Mouse (Mus musculus): ENCODE results near the gene Rgs17.
"Not testable (repeated sequence)": the region's sequence is repeated elsewhere in the genome, so short reads cannot be mapped to it uniquely, and the experiment has no call there.

Rgs17 gene

GRCm38 (mm10) chr10:5922294-5922828 is at the start of gene Rgs17:
TSS of gene Rgs17 (minus strand) at chr10:5922400.
- in situ Hi-C loops (cut with MboI, MseI): no loop called here

GRCm38 (mm10) chr10:5967655-5968054 is 45.5 kb upstream of the Rgs17 start:
- in situ Hi-C loops (cut with MboI, MseI): no loop called here

- in situ Hi-C loops (cut with MboI, MseI): not testable (repeated sequence)
Measured at GRCm38 (mm10) chr10:5953787-5954186, 31.6 kb upstream of the Rgs17 start.

DNA sequence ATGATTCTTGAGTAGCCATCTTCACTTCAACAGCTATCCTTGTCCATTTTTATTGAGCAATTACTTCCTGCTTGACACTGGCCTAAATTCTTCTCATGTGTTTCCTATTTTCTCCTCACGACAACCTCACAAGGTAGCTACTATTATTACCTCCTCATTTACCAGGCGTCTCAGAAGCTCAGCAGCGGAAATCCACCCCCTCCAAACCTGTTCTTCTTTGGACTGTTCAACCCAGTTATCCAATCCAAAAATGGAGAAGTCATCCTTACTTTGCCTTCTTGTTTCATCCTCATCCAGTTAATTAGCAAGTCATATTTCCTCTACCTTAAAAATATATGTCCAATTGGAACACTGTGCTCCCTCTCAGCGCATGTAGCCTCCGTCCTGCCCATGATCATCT is 2.1 kb upstream of the Rgs17 start:
- in situ Hi-C loops (cut with MboI, MseI): no loop called here

DNA sequence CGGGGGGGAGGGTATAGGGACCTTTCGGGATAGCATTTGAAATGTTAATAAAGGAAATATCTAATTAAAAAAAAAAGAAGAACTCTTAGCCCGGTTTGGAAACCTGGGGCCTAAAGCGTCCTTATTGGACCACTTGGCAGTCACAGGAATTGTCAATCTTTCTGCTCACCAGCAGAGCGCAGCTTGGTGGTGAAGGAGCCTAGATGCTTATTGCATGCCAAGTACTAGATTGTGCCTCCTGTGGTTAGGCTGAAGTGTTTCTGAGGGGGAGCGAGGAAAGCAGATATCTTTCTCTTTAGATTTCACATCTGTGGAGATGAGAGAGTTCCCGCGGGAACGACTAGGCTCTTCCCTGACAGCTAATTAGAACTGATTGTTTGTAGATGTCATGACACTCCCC is 896 bp upstream of the Rgs17 start:
- in situ Hi-C loops (cut with MboI, MseI): no loop called here

- in situ Hi-C loops (cut with MboI, MseI): no loop called here
Measured at GRCm38 (mm10) chr10:5921771-5922170, 429 bp downstream of the Rgs17 start.

GRCm38 (mm10) chr10:5921031-5921551 is 1.1 kb downstream of the Rgs17 start:
- in situ Hi-C loops (cut with MboI, MseI): no loop called here

GRCm38 (mm10) chr10:5904399-5904798 is 17.8 kb downstream of the Rgs17 start:
- in situ Hi-C loops (cut with MboI, MseI): no loop called here

DNA sequence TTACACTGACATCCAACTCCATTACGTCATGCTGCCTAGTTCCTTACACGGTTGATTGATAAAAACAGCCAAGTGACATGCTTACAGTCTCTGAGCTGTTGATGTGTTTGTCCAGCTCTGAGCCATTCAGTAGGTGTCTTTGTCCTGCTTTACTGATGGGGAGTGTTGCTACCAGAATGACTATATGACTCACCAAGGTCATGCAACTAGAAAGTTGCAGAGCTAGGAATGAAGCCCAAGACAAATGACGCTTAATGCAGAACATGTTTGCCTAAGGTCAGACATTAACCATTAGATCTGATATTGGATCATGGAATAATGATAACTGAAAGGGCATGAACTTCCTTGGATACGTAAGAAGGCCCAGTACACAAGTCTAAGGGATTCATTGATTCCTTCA is 20.4 kb downstream of the Rgs17 start:
- in situ Hi-C loops (cut with MboI, MseI): no loop called here

DNA sequence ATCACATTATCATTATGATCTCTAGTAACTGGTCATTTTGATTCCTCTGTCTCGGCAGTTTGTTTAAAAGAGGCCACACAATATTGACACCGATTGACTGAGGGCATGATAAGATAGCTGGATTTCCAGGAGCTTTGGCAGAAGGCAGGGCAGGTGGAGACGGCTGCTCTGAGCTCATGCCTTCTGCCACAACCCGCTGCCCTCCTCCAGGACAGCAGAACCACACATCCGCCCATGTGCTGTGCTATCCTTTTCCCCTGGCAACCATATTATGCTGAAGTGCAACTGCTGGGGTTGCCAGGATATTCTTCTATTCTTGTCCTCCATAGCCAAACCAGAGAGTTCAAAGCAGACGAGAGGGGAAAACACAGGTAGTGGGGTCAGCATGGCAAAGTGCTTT is 21.5 kb downstream of the Rgs17 start:
- in situ Hi-C loops (cut with MboI, MseI): no loop called here

GRCm38 (mm10) chr10:5877106-5877505 is 45.1 kb downstream of the Rgs17 start:
- in situ Hi-C loops (cut with MboI, MseI): no loop called here

- in situ Hi-C loops (cut with MboI, MseI): no loop called here
Measured at GRCm38 (mm10) chr10:5871081-5871480, 51.1 kb downstream of the Rgs17 start.

GRCm38 (mm10) chr10:5867981-5868552 is 54.1 kb downstream of the Rgs17 start:
- in situ Hi-C loops (cut with MboI, MseI): no loop called here

DNA sequence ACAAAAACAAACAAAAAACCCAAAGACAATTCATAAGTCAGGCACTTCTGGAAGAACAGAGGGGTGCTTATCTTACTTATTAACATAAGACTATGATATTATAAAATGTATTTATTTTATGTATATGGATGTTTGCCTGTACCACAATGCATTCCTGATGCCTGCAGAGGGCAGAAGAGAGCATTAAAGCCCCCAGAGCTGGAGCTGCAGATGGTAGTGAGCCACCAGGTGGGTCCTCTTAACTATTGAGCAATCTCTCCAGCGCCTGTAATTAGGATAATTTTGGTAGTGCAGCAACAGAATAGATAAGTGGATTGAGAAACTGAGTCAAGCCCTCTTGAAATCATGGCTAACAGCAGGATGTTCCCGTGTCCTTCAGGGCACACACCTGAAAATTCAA is 56.2 kb downstream of the Rgs17 start:
- in situ Hi-C loops (cut with MboI, MseI): no loop called here

DNA sequence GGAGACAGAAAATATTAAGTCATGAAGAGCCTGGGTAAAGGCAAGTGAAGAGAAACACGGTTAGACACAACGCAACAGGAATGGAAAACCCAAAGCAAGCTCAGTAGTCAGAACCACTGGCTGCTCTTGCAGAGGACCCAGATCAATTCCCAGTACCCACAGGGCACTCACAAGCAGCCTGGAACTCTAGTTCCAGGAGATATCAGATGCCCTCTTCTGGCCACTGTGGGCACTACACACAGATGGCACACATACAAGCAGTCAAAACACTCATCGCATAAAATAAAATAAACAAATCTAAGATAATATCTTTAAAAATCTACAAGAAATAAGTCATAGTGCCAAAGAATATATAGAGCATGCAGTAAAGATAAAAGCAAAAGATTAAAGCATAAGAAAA is 59.5 kb downstream of the Rgs17 start:
- in situ Hi-C loops (cut with MboI, MseI): no loop called here

DNA sequence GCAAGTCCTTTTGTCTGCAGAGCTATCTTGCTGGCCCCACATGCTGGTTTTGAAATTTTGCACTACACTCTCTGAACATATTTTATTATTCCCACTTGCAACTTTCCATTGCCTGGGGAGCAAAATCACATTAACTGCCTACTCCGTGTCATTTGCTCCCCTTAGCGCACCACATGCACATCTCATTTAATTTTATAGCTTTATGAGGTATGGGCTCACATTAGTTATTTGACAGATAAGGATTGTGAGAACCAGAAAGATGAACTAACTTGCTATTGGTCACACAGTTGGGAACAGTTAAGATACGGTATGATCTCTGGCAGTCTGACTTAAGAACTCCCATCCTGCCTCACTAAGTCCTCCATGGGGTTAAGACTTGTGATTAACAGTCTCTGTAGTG is 61.4 kb downstream of the Rgs17 start:
- in situ Hi-C loops (cut with MboI, MseI): no loop called here

GRCm38 (mm10) chr10:5859729-5860128 is 62.5 kb downstream of the Rgs17 start:
- in situ Hi-C loops (cut with MboI, MseI): no loop called here

DNA sequence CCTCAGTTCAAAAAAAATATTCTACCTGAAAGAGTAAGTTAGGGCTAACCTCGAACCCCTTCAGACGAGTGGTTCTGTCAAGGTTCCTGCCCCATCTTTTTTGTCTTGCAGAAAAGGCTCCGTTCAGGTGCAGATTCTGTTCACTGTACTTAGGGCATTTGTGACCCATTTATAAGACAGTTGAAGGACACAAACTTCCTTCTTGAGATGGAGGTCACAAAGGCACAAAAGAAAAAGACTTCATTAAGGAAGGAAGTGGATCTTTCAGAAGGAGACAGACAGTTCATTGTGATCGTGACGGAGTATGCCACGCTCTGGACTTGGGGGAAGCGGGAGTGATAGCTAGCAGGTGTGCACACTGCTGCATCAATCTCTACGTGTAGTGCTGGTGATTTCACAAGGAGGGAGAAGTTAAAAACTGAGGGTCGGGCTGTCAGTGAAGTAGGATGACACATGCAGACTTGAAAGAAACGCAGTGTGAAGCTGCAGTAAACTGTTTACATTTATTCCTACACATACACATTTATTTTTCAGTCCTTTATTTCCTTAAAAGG is 64.1 kb downstream of the Rgs17 start:
- in situ Hi-C loops (cut with MboI, MseI): no loop called here

- in situ Hi-C loops (cut with MboI, MseI): no loop called here
Measured at GRCm38 (mm10) chr10:5853290-5853868, 68.8 kb downstream of the Rgs17 start.

GRCm38 (mm10) chr10:5846939-5847338 is 75.3 kb downstream of the Rgs17 start:
- in situ Hi-C loops (cut with MboI, MseI): no loop called here

DNA sequence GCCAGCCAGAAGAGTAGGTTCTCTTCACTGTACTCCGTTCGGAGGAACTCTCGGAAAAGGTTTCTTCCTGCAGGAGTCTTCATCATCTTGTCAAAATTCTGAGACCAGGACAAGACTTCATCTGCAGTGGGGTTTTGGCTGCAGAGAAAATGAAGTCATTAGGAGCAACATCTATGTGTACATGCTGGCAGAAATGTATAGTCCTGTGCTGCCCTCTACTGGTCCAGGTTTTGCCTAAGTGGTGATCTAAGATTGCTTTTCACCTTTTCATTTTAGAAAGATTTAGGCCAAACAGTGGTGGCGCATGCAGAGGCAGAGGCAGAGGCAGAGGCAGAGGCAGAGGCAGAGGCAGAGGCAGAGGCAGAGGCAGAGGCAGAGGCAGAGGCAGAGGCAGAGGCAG is 80.8 kb downstream of the Rgs17 start:
- in situ Hi-C loops (cut with MboI, MseI): no loop called here

GRCm38 (mm10) chr10:5826336-5827025 is 95.7 kb downstream of the Rgs17 start:
- in situ Hi-C loops (cut with MboI, MseI): loop anchor here (10.0 kb wide), 1 partner anchor 1852 kb away; the partner anchor contains the start of gene Mthfd1l

Measured in T-helper 2 cell (primary cell).